Comparison of ENCODE assay signal across 8 mouse cellular contexts in the genomic region with DNA sequence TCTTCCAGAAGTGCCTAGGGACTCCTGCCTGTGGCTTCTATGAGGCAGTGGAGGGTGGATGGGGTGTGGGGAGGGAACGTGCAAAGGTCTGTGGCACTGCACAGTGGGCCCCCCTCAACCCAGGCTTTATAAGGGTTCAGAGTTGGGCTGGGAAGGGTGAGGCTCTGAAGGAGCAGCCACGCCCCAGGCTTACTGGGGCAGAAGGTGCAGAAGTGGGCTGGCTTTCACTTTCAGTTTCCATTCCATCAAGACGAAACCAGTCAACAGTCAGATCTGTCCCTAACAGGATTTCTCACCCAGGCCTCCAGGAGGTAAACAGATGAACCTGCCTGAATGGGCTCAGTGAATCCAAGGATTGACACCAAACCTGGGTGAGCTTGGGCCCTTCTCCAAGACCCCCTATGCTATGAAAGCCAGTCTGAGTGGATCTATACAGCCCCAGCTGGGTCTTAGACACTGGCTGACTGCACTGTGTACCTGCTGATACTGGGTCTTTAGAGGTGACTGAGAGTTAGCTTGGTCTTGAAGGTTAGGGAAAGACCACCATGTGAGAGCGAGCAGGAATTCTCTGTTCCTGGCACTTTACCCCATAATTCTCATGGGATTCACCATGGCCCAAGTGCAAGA.
DNase-seq lines count a peak whose midpoint lies in the region; ATAC-seq and TF ChIP-seq lines count a peak whose summit lies in the region.

No protein-coding gene starts in this region.

- H3K27me3 ChIP-seq in thymus, adult 2 months (ENCODE audit: control insufficient read depth, insufficient read depth, low read length) = no peaks in the 10 kb centered on the region

- peak overlapping the region; percentile 42 for H3K4me3 ChIP-seq in thymus, adult 2 months (ENCODE audit: control insufficient read depth, insufficient read depth, low read length)

- no peak for TF ChIP-seq CTCF in thymus, adult 2 months (IDR thresholded peaks at IDR 0.05; ENCODE audit: borderline replicate concordance, control insufficient read depth, extremely low read depth, insufficient read depth, low read length, poor library complexity)

- WGBS in thymus, adult 2 months = 23% methylated on average over 4 of the region's 4 CpGs

- H3K4me1 ChIP-seq in thymus, adult 2 months (replicated peaks; ENCODE audit: control insufficient read depth, insufficient read depth, low read length) = peaks cover 28% of the 10 kb centered on the region

- DNase-seq in kidney, adult 11 months = peak; percentile 7
- no peak for DNase-seq in kidney, postnatal 4 days
- peak; percentile 14 for DNase-seq in lung, postnatal 14 days
- DNase-seq in thymus, adult 2 months = peak; percentile 69
- no peak for DNase-seq in left cerebral cortex, adult 18-20 months (ENCODE audit: low spot score in 2 of 2)
- DNase-seq in embryo, embryonic 9.5 days (ENCODE audit: extremely low spot score) = no peak
- DNase-seq in cerebellum, adult 8-10 months = no peak

- peak overlapping the region; percentile 83 for H3K27ac ChIP-seq in thymus, adult 2 months (ENCODE audit: control insufficient read depth, insufficient read depth, low read length)

- TF ChIP-seq POLR2A in thymus, adult 2 months (IDR thresholded peaks at IDR 0.05; ENCODE audit: control insufficient read depth, extremely low read depth, insufficient read depth, low read length, poor library complexity) = 0 out of 2 replicates have a peak, but pooled peaks have one; percentile 37

- H3K36me3 ChIP-seq in thymus, adult 2 months (ENCODE audit: control insufficient read depth, insufficient read depth, low read length) = no peaks in the 10 kb centered on the region

- peak; percentile 94 for ATAC-seq in erythroid progenitor cell, adult 5-6 weeks (replicated peaks; ENCODE audit: low FRiP score, poor library complexity, severe bottlenecking)

Comparison
In these comparisons a context has a peak if more than half of its experiments do, and no peak if none do; other contexts are left out.
1. DNase-seq: peak in kidney, adult 11 months (single experiment), lung, postnatal 14 days (single experiment) and thymus, adult 2 months (single experiment); none in kidney, postnatal 4 days (0 of 2), left cerebral cortex, adult 18-20 months (0 of 2), embryo, embryonic 9.5 days (single experiment) and cerebellum, adult 8-10 months (single experiment).